Mouse (Mus musculus) hindbrain, postnatal 0 days (tissue): ENCODE results near the gene Slc12a7. TPM values are rescaled to one million over a fixed set of nuclear protein-coding genes. Genes with fewer than 3 reads are reported as not detected.
A peak's percentile ranks its signal among the peaks of the same experiment; 100 is the strongest.

Experiments
- ATAC-seq: fragments of 200-750 bp; cut with Nextera tagmentation; 2 replicates; pipeline ENCODE4 v1.8.0; 2017; ENCODE audit warnings: mild to moderate bottlenecking, moderate TSS enrichment, moderate library complexity
- DNase-seq: peaks from one replicate; pipeline ENCODE4 v3.0.0-alpha.2; 2015; ENCODE audit warnings: low spot score
- H3K27ac ChIP-seq: fragments of 300-500 bp; sonication (generic); 2 replicates; pipeline ENCODE4 v1.5.1; 2014; ENCODE audit warnings: mild to moderate bottlenecking
- H3K27me3 ChIP-seq: fragments of 300-500 bp; sonication (generic); 2 replicates; pipeline ENCODE4 v1.6.1; 2014; ENCODE audit warnings: low read length, mixed read lengths; ENCODE audit not compliant: insufficient read depth
- H3K36me3 ChIP-seq: fragments of 300-500 bp; sonication (generic); 2 replicates; pipeline ENCODE4 v1.6.1; 2014; ENCODE audit warnings: low read length, mixed read lengths; ENCODE audit not compliant: insufficient read depth
- H3K4me1 ChIP-seq: fragments of 300-500 bp; sonication (generic); 2 replicates; pipeline ENCODE4 v1.6.1; 2014; ENCODE audit warnings: antibody characterized with exemption, low read length, mixed read lengths; ENCODE audit not compliant: insufficient read depth
- H3K4me2 ChIP-seq: fragments of 300-500 bp; sonication (generic); 2 replicates; pipeline ENCODE4 v1.6.1; 2014; ENCODE audit warnings: low read depth, mild to moderate bottlenecking, low read length, moderate library complexity, mixed read lengths
- H3K4me3 ChIP-seq: fragments of 300-500 bp; sonication (generic); 2 replicates; pipeline ENCODE4 v1.5.1; 2014; ENCODE audit warnings: low read length
- H3K9ac ChIP-seq: fragments of 300-500 bp; sonication (generic); replicated peaks from 2 replicates; pipeline ENCODE4 v1.6.1; 2014; ENCODE audit warnings: mild to moderate bottlenecking, low read length, moderate library complexity, mixed read lengths
- H3K9me3 ChIP-seq: fragments of 300-500 bp; sonication (generic); 2 replicates; pipeline ENCODE4 v1.6.1; 2016; ENCODE audit warnings: low read length, mixed read lengths
- CTCF ChIP-seq: IDR thresholded peaks from 2 replicates; pipeline ENCODE4 v1.5.1; 2016; ENCODE audit warnings: antibody characterized with exemption, control low read depth, low read depth
- WGBS: fragments of 180-500 bp; shearing (Covaris S2); extraction: QIAGEN DNeasy Blood & Tissue Kit; methylation state at CpG from one replicate; pipeline ENCODE4 v1.1.7; 2014; 5-methylcytosine and 5-hydroxymethylcytosine counted together
- polyA plus RNA-seq: library from polyadenylated mRNA; unstranded; fragments of >200 nt; fragmentation: Nextera tagmentation; extraction: Ambion mirVana; gene quantifications from 2 replicates; pipeline ENCODE4 v1.2.1, GENCODE M21; 2015
- total RNA-seq: library from RNA; depleted of rRNA; stranded (reverse); fragments of >200 nt; gene quantifications from 2 replicates; pipeline ENCODE4 v1.2.3, GENCODE M21; 2014

Slc12a7 gene
- total and polyA plus RNA-seq, 2 experiments from 2014 or later = 4.3 to 11.0 TPM

DNA sequence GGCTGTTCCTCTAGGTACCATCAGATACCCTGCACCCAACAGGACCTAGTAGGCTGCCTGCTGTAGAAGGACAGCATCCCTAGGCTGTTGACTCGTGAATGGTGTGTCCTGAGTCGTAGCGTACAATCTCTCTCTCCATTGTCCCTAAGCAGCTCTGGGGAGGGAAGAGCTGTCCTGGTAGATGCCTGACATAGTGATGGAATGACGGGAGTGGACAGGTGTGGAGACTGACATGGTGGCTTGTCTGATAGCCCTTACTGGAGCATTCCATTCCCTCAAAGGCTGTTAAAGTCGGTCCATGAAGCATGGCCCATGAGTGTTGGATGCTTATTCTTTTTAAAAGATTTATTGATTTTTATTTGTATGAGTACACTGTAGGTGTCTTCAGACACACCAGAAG is 72.0 kb downstream of the Slc12a7 start:
- WGBS = 98% methylated on average over 5 of the region's 5 CpGs
- no peaks in the 10 kb centered on the region for H3K27me3 ChIP-seq
- TF ChIP-seq CTCF = no peak

DNA sequence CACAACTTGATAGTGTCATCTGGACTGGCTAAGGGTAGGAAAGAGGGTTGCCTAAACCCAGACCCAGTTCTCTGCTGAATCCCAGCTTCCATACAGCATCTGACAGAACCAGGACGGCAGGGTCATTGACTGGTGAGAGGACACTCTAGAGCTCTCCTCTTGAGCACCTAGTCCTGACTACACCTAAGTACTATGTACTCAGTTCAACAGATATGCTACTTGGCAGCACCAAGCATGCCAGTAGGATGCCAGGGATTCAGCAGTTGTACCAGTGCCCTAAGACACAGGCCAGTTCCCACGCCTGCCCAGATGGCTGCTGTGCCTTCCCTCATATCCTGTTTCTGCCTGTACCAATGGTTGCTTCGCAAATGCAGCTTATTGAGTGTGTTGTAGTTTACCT is 80.0 kb downstream of the Slc12a7 start:
- no peak overlapping the region for H3K4me3 ChIP-seq
- no peak for DNase-seq
- no peak overlapping the region for H3K4me2 ChIP-seq
- H3K9me3 ChIP-seq = no peaks in the 10 kb centered on the region
- H3K9ac ChIP-seq = no peak overlapping the region
- H3K36me3 ChIP-seq = no peaks in the 10 kb centered on the region
- no peak for TF ChIP-seq CTCF
- H3K27me3 ChIP-seq = no peaks in the 10 kb centered on the region
- H3K4me1 ChIP-seq = 0 out of 2 replicates have a peak, but pooled peaks cover 2% of the 10 kb centered on the region
- 95% methylated on average over 3 of the region's 3 CpGs for WGBS
- ATAC-seq = no peak
- no peak overlapping the region for H3K27ac ChIP-seq

More for the DNA sequence above, 72.0 kb downstream of the Slc12a7 start:
- ATAC-seq (no peak), DNase-seq (no peak)
- Histone ChIP-seq H3K4me2 (no peak overlapping the region), H3K36me3 (no peaks in the 10 kb centered on the region), H3K4me3 (no peak overlapping the region), H3K9ac (no peak overlapping the region), H3K27ac (no peak overlapping the region), H3K9me3 (no peaks in the 10 kb centered on the region), H3K4me1 (no peaks in the 10 kb centered on the region)

DNA sequence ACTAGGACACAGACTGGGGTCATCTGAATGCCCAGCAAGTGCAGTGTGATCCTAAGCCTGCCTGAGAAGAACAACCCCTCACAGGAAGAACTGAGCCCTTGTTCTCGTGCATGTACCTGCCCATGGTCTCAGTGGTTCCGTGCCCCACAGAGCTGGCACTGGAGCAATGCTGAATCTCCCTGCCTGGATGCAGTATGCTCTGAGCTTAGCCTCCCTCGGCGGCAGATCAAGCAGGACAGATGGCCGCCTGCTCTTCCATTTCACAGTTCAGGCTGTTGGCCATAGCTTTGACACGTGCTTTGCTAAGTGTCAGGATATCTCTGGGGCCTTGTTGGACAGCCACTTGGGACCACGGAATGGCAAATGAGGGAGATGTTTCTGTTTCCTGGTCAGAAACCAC is 81.3 kb downstream of the Slc12a7 start:
- whole genome bisulfite sequencing = 78% methylated on average over 7 of the region's 7 CpGs
- no peak overlapping the region for H3K4me2 ChIP-seq
- no peak overlapping the region for H3K9ac ChIP-seq
- H3K9me3 ChIP-seq = no peaks in the 10 kb centered on the region
- no peak overlapping the region for H3K4me3 ChIP-seq
- DNase-seq (peak; percentile 4), ATAC-seq (0 out of 2 replicates have a peak, but pooled peaks have one; percentile 18)
- no peak overlapping the region for H3K27ac ChIP-seq
- H3K36me3 ChIP-seq = no peaks in the 10 kb centered on the region
- H3K27me3 ChIP-seq = no peaks in the 10 kb centered on the region
- H3K4me1 ChIP-seq = 0 out of 2 replicates have a peak, but pooled peaks cover 2% of the 10 kb centered on the region
- TF ChIP-seq CTCF = no peak

DNA sequence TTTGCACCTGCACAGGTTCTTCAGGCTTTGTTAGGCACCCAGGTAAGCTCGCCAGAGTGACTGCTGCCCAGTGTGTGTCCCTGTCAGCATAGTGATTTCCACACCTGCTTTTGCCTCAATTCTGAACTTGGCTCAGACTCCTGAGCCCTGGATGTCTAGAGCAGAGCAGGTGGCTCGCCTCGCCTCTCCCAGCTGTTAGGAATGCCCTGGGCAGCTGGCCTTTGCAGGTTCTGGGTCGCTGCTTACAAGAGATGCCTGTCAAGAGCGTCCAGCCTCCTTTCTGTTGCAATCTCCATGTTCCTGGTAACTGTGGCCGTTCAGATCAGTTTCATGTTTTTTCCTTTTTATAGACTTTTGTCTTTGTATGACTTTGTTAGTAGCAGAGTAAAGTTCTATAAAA is 83.4 kb downstream of the Slc12a7 start:
- Histone ChIP-seq H3K4me2 (no peak overlapping the region), H3K9me3 (no peaks in the 10 kb centered on the region), H3K27ac (no peak overlapping the region), H3K4me1 (0 out of 2 replicates have a peak, but pooled peaks cover 2% of the 10 kb centered on the region), H3K4me3 (no peak overlapping the region), H3K27me3 (no peaks in the 10 kb centered on the region), H3K9ac (no peak overlapping the region), H3K36me3 (no peaks in the 10 kb centered on the region; the same call in 1 of the 2 replicates)
- no peak for ATAC-seq
- 58% methylated on average over 6 of the region's 6 CpGs for WGBS
- TF ChIP-seq CTCF = no peak
- DNase-seq = no peak

DNA sequence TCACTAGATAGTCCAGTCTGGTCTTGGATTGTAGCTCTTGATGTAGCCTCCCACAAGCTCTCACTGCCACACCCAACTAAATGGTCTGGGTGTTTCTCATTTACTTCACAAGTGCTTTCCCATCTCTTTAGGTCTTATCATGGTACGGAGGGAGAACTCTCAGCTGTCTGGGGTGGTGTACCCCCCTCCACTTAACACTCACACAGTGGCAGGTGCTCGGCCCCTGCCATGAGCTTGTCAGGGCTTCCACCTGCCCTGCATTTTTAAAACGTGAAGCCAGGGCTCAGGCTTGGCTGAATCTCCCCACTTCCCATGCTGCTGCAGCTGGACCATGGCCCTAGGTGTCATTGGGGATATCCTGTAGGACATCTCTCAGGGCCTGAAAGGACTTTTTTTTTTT is 86.0 kb downstream of the Slc12a7 start:
- no peaks in the 10 kb centered on the region for H3K9me3 ChIP-seq
- 81% methylated on average over 3 of the region's 3 CpGs for WGBS
- DNase-seq = no peak

DNA sequence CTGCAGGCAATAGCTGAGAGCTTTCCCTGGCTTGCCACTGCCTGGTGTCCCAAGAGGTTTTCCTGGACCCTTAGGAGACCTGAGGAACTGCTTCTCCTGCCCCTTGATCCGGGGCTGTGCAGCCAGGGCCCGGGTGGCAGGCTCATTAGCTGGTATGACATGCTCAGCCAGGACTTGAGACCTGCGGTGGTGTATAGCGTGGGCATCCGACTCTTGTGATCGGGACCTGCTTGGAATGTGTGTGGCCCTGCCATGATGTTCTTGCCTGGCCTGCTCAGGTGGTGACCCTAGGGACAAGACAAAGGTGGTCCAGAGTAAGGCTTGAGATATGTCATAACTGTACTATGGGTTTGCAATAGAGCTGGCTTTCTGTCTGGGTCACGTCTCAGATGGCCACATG is 88.4 kb downstream of the Slc12a7 start:
- H3K9me3 ChIP-seq = no peaks in the 10 kb centered on the region
- WGBS = 93% methylated on average over 7 of the region's 7 CpGs

More for the DNA sequence above, 86.0 kb downstream of the Slc12a7 start:
- H3K27me3 ChIP-seq = no peaks in the 10 kb centered on the region
- H3K9ac ChIP-seq = no peak overlapping the region
- no peak for TF ChIP-seq CTCF
- no peaks in the 10 kb centered on the region; the same call in 1 of the 2 replicates for H3K36me3 ChIP-seq
- no peak for ATAC-seq
- no peak overlapping the region for H3K4me3 ChIP-seq
- 0 out of 2 replicates have a peak, but pooled peaks cover 2% of the 10 kb centered on the region for H3K4me1 ChIP-seq
- no peak overlapping the region for H3K27ac ChIP-seq
- H3K4me2 ChIP-seq = no peak overlapping the region

DNA sequence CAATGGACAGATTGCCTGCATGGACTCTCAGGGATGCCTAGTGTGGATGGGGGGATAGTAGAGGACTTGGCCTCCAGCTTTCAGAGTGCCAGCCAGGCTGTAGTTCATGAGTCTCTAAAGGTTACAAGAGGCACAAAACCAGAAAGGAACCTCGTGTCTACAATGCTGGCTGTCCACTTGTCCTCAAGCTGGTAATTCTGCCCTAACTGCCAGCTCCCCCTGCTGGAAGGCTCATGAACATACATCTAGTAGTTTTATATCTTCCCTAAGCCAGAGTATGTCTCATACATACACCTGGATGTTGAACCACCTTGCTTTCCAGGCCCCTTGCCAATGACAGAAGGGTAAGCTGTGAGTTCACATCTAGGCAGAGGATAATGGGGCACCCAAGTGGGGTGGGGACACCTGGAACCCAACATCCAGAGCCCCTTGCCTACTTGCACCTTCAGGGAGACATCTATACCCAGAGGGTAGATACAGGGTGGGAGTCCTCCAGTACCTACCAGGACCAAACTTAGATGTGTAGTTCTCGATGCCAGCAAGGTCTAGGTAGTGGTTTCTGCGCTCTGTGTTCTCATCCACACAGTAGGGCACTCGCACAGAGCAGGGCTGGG is 89.4 kb downstream of the Slc12a7 start:
- Histone ChIP-seq H3K4me1 (no peaks in the 10 kb centered on the region), H3K27ac (no peak overlapping the region), H3K36me3 (no peaks in the 10 kb centered on the region; the same call in 1 of the 2 replicates), H3K4me2 (no peak overlapping the region), H3K4me3 (no peak overlapping the region), H3K27me3 (no peaks in the 10 kb centered on the region), H3K9ac (no peak overlapping the region), H3K9me3 (no peaks in the 10 kb centered on the region)
- DNase-seq (peak; percentile 57), ATAC-seq (no peak)
- peak; percentile 77 for TF ChIP-seq CTCF
- WGBS = 65% methylated on average over 4 of the region's 4 CpGs

More for the DNA sequence above, 88.4 kb downstream of the Slc12a7 start:
- TF ChIP-seq CTCF = no peak
- H3K4me3 ChIP-seq = no peak overlapping the region
- no peak overlapping the region for H3K4me2 ChIP-seq
- H3K4me1 ChIP-seq = 0 out of 2 replicates have a peak, but pooled peaks cover 2% of the 10 kb centered on the region
- ATAC-seq = no peak
- no peak for DNase-seq
- no peak overlapping the region for H3K9ac ChIP-seq
- H3K27ac ChIP-seq = no peak overlapping the region
- no peaks in the 10 kb centered on the region; the same call in 1 of the 2 replicates for H3K36me3 ChIP-seq
- H3K27me3 ChIP-seq = no peaks in the 10 kb centered on the region
